Mouse (Mus musculus) cerebellum, postnatal 10 days (tissue): ENCODE results near the gene Gm28053.
"Not testable (repeated sequence)": the region's sequence is repeated elsewhere in the genome, so short reads cannot be mapped to it uniquely, and the experiment has no call there.

ENCODE experiments used
- DNase-seq, 2 experiments: peaks; one replicate each; pipeline ENCODE4 v3.0.0; 2021; ENCODE audit warnings: mixed read lengths in 2 of 2

Gm28053 gene

GRCm38 (mm10) chr6:48718455-48718854, at the start of gene Gm28053, which contains the start of gene Gimap7:
Gene Gm28053, plus strand, starts transcription at chr6:48718607.
Gene Gimap7, plus strand, starts transcription at chr6:48718621.
- DNase-seq: no peak

- no peak for DNase-seq
These were observed 48.9 kb upstream of the Gm28053 start for GRCm38 (mm10) chr6:48669446-48669969.

GRCm38 (mm10) chr6:48674291-48675058, 43.9 kb upstream of the Gm28053 start:
- DNase-seq: no peak

GRCm38 (mm10) chr6:48675400-48675930, 42.9 kb upstream of the Gm28053 start:
- no peak for DNase-seq

DNA sequence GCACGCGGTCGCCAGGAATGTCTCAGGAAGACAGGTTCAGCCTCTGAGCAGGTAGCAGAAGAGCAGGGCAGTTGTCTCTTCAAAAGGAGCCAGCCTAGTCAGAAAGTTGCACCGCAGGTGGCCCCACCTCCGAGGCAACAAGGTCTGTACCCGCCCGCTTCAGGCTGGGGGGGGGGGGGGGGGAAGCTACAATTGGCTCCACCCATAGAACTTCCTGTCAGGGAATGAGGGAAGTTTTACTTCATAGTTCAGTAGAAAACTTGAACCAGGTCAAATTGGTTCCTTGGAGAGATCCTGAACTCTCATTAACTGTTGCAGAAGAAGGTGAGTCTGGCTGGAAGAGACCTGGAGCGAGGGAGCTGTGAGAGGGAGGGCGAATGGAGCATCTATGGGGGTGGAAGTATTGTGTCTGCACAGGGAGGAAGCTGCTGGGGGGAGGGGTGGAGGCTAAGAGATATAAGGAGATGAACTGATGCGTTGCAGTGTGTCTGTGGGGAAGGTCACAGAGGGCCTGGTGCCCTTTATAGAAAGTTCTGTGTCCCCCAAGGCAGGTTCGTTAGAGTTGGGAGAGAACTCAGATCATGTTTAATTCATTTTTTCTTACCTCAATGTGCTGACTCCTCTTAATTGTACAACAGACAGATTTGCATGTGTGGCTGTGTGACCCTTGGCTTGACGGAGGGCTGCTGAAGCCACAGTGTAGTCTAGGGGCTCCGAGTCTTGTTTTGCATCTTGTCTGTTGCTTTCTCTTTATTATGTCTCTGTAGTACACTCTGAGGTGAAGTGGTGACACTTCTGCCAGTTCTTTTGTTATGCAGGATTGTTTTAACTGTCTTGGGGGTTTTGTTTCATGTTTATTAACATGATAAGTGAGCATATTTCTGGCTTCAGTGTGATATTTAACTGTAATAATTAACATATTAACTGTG, 42.2 kb upstream of the Gm28053 start, which contains the start of gene Gimap9:
Gene Gimap9, plus strand, starts transcription at position 199 of the 929 bp plus-strand sequence.
- DNase-seq: no peak

DNA sequence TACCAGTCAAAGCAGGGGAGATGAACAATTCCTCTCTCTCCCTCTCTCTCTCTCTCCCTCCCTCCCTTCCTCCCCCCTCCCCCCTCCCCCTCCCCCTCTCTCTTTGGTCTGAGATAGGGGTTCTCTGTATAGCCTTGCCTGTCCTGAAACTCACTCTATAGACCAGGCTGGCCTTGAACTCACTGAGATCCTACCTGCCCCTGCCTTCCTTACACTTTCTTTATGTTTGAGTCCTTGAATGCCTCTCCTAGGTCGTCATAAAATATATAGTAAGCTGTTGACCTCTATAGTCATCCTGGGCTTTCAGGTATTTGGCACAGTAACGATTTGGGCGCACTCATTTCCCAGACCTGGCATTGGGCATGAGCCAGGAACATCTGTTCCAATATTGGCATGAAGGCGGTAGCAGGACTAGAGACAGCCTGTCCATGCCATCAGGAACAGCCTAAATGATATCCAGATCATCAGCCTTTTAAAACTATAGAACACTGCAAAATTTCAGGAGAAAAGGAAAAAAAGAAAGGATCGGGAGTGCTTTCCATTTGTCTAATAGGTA, 41.5 kb upstream of the Gm28053 start:
- peak in 1 of 2 experiments; percentile 16 for DNase-seq

DNA sequence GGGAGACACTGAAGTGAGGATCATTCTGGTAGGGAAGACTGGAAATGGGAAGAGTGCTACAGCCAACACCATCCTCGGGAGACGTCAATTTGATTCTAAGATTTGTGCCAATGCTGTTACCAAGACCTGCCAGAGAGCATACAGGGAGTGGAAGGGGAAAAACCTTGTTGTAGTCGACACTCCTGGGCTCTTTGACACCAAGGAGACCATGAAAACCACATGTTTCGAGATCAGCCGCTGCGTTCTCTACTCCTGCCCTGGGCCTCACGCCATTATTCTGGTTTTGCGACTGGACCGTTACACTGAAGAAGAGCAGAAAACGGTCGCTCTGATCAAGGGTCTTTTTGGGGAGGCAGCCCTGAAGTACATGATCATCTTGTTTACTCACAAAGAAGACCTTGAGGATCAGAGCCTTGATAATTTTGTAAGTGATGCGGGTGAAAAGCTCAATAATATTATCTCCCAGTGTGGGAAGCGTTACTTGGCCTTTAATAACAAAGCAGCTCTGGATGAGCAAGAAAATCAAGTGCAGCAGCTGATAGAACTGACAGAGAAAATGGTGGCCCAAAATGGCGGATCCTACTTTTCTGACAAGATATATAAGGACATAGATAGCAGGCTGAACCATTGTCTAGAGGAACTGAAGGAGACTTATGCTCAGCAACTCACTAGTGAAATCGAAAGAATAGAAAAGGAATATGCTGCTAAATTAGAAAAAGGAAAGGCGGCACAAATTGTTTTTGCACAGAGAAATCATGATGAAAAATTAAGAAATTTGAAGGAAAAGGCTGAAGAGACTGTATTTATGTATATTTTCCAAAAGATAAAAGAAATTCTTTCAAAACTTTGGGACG, 40.7 kb upstream of the Gm28053 start:
- DNase-seq: no peak

GRCm38 (mm10) chr6:48678391-48678790, 40.0 kb upstream of the Gm28053 start:
- no peak for DNase-seq

DNA sequence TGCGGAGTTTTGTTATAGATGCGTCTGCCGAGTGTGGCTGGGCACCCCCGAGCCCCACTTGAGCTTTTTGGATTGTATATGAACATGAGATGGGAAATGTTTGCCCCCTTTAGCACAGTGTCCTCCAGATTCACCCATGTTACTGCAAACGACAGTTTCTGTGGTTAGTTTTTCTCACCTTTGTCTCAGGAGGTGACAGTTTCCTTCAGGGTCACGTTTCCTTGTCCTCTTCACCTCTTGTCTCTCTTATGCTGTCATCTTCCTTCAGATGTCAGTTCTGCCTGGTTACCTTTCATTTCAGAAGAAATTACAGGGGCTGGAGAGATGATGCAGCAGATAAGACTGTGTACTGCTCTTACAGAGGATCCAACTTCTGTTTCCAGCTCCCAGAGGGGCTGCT, 38.7 kb upstream of the Gm28053 start:
- no peak for DNase-seq

GRCm38 (mm10) chr6:48680421-48680820, 38.0 kb upstream of the Gm28053 start:
- no peak for DNase-seq

- no peak for DNase-seq
These were observed 36.8 kb upstream of the Gm28053 start for GRCm38 (mm10) chr6:48681472-48682090.

DNA sequence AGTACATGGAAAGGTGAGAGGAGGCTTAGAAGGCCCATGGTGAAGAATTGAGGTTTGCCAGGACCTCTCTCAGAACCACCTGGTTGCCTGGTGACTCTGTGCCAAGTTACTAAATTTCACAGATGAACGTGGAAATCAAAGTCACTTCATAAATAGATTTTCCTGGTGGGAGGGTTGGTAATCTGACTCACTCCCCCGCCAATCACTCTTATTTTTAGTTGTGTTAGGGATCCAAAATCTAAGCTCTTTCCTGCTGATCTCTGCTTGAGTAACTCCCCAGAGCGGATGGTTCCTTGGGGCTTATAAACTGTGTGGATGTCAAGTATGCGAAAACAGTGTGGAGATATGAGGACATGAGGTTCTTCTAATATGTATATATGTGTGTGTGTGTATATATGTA, 36.1 kb upstream of the Gm28053 start:
- peak in 1 of 2 experiments; percentile 11 for DNase-seq

DNA sequence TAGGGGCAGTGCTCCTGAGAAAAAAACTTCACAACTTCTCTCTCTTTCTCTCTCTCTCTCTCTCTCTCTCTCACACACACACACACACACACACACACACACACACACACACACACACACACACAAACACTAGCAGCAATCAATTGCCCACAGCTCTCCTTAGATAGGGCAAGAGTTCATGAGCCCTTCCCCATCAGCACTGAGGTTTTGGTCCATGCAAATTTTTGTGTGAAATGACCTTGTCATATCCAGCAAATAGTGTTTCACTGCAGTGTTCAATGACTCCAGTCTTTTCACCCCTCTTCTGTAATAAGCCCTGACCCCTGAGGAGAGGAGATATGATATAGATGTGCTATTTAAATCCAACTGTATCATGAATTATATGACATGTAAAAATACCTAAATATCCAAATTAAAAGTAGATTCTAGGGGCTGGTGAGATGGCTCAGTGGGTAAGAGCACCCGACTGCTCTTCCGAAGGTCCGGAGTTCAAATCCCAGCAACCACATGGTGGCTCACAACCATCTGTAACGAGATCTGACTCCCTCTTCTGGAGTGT, 35.1 kb upstream of the Gm28053 start:
- DNase-seq: not testable (repeated sequence)

DNA sequence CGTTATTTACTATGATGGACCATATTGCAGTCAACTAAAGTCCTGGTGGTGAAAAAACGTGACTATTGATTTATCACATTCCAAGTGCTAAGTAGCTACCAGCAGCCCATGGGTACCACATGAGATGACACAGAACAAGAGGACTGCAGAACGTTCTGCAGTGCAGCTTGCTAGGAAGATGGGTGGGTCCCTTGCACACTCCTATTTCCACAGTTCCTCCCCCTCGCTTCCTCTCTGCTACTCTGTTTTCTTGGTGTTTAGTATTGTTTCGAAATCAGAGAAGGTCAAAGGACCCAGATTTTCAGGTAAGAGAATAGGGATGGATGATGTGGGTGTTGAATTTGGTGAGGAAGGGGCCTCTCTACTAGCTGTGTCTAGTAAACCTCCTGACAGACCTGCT, 34.1 kb upstream of the Gm28053 start, which contains the start of gene Gimap4:
Gene Gimap4, plus strand, starts transcription at position 231 of the 400 bp plus-strand sequence.
- DNase-seq: no peak

GRCm38 (mm10) chr6:48684806-48685205, 33.6 kb upstream of the Gm28053 start:
- no peak for DNase-seq

- DNase-seq: no peak
These were observed 33.2 kb upstream of the Gm28053 start for GRCm38 (mm10) chr6:48685251-48685650.

- DNase-seq: no peak
These were observed 32.4 kb upstream of the Gm28053 start for GRCm38 (mm10) chr6:48685694-48686665.

- no peak for DNase-seq
These were observed 31.3 kb upstream of the Gm28053 start for GRCm38 (mm10) chr6:48687077-48687476.

- DNase-seq: no peak
These were observed 29.1 kb upstream of the Gm28053 start for GRCm38 (mm10) chr6:48689320-48689719.

- no peak for DNase-seq
These were observed 25.4 kb upstream of the Gm28053 start for GRCm38 (mm10) chr6:48692962-48693361.
